Mouse (Mus musculus): ENCODE results near the gene Lrrc4b. TPM values are rescaled to one million over a fixed set of nuclear protein-coding genes. Genes with fewer than 3 reads are reported as not detected.

Lrrc4b gene
- polyA plus RNA-seq, 1 experiment from 2014 or later, result 0.98 TPM

GRCm38 (mm10) chr7:44453256-44453655, 24.4 kb downstream of the Lrrc4b start:
- no peaks in the 10 kb centered on the region for H3K36me3 ChIP-seq
- 3% methylated on average over 3 of the region's 3 CpGs for WGBS

GRCm38 (mm10) chr7:44456302-44456701, 27.5 kb downstream of the Lrrc4b start:
- no peaks in the 10 kb centered on the region for H3K36me3 ChIP-seq
- WGBS, result 91% methylated on average over 1 of the region's 1 CpGs
- no peak overlapping the region for H3K9ac ChIP-seq (replicated peaks)
- no peak overlapping the region for H3K27ac ChIP-seq
- no peaks in the 10 kb centered on the region for H3K9me3 ChIP-seq
- no peak overlapping the region for H3K4me3 ChIP-seq (replicated peaks)
- no peak overlapping the region for H3K4me2 ChIP-seq
- H3K27me3 ChIP-seq, result peaks cover 58% of the 10 kb centered on the region
- H3K4me1 ChIP-seq (replicated peaks), result no peaks in the 10 kb centered on the region
- no peak for ATAC-seq (ENCODE audit: insufficient number of reproducible peaks, insufficient read depth, low FRiP score, low TSS enrichment, low read depth)

More at GRCm38 (mm10) chr7:44453256-44453655, 24.4 kb downstream of the Lrrc4b start:
- Histone ChIP-seq H3K9me3 (no peaks in the 10 kb centered on the region), H3K4me1 (replicated peaks) (no peaks in the 10 kb centered on the region), H3K4me3 (replicated peaks) (no peak overlapping the region), H3K27me3 (peaks cover 49% of the 10 kb centered on the region), H3K4me2 (no peak overlapping the region), H3K27ac (no peak overlapping the region), H3K9ac (replicated peaks) (no peak overlapping the region)
- no peak for ATAC-seq (ENCODE audit: insufficient number of reproducible peaks, insufficient read depth, low FRiP score, low TSS enrichment, low read depth)

GRCm38 (mm10) chr7:44460067-44460466, 31.2 kb downstream of the Lrrc4b start:
- Histone ChIP-seq H3K9me3 (no peaks in the 10 kb centered on the region), H3K4me2 (no peak overlapping the region), H3K27me3 (peaks cover 68% of the 10 kb centered on the region), H3K4me3 (replicated peaks) (no peak overlapping the region), H3K9ac (replicated peaks) (no peak overlapping the region), H3K4me1 (replicated peaks) (peaks cover 17% of the 10 kb centered on the region), H3K36me3 (no peaks in the 10 kb centered on the region), H3K27ac (no peak overlapping the region)
- 71% methylated on average over 6 of the region's 6 CpGs for WGBS
- ATAC-seq (ENCODE audit: insufficient number of reproducible peaks, insufficient read depth, low FRiP score, low TSS enrichment, low read depth), result no peak

GRCm38 (mm10) chr7:44460767-44461502, 32.1 kb downstream of the Lrrc4b start:
- H3K9ac ChIP-seq (replicated peaks), result no peak overlapping the region
- ATAC-seq (ENCODE audit: insufficient number of reproducible peaks, insufficient read depth, low FRiP score, low TSS enrichment, low read depth), result no peak
- 70% methylated on average over 31 of the region's 31 CpGs for WGBS
- peaks cover 17% of the 10 kb centered on the region for H3K4me1 ChIP-seq (replicated peaks)
- no peak overlapping the region for H3K4me2 ChIP-seq
- H3K9me3 ChIP-seq, result no peaks in the 10 kb centered on the region
- H3K27me3 ChIP-seq, result peaks cover 75% of the 10 kb centered on the region
- H3K36me3 ChIP-seq, result no peaks in the 10 kb centered on the region
- no peak overlapping the region for H3K4me3 ChIP-seq (replicated peaks)
- H3K27ac ChIP-seq, result no peak overlapping the region

GRCm38 (mm10) chr7:44461503-44462217, 32.8 kb downstream of the Lrrc4b start:
- peak overlapping the region; percentile 40 for H3K4me3 ChIP-seq (replicated peaks)
- peaks cover 17% of the 10 kb centered on the region for H3K4me1 ChIP-seq (replicated peaks)
- no peak for ATAC-seq (ENCODE audit: insufficient number of reproducible peaks, insufficient read depth, low FRiP score, low TSS enrichment, low read depth)
- peak overlapping the region; percentile 63 for H3K4me2 ChIP-seq
- peaks cover 75% of the 10 kb centered on the region for H3K27me3 ChIP-seq
- no peak overlapping the region for H3K27ac ChIP-seq
- 56% methylated on average over 57 of the region's 57 CpGs for WGBS
- H3K9ac ChIP-seq (replicated peaks), result no peak overlapping the region
- no peaks in the 10 kb centered on the region for H3K9me3 ChIP-seq
- H3K36me3 ChIP-seq, result no peaks in the 10 kb centered on the region

- H3K4me3 ChIP-seq (replicated peaks), result peak overlapping the region; percentile 40
- ATAC-seq (ENCODE audit: insufficient number of reproducible peaks, insufficient read depth, low FRiP score, low TSS enrichment, low read depth), result no peak
- H3K36me3 ChIP-seq, result no peaks in the 10 kb centered on the region
- peaks cover 17% of the 10 kb centered on the region for H3K4me1 ChIP-seq (replicated peaks)
- H3K4me2 ChIP-seq, result peak overlapping the region; percentile 63
- peak overlapping the region; percentile 52; the same call in 1 of the 2 replicates for H3K9ac ChIP-seq (replicated peaks)
- no peak overlapping the region for H3K27ac ChIP-seq
- no peaks in the 10 kb centered on the region for H3K9me3 ChIP-seq
- peaks cover 73% of the 10 kb centered on the region for H3K27me3 ChIP-seq
- WGBS, result 10% methylated on average over 77 of the region's 77 CpGs
These were observed 33.6 kb downstream of the Lrrc4b start for GRCm38 (mm10) chr7:44462218-44463055.

GRCm38 (mm10) chr7:44463056-44463425, 34.2 kb downstream of the Lrrc4b start:
- no peaks in the 10 kb centered on the region for H3K36me3 ChIP-seq
- H3K4me3 ChIP-seq (replicated peaks), result peak overlapping the region; percentile 40; the same call in 1 of the 2 replicates
- 18% methylated on average over 8 of the region's 8 CpGs for WGBS
- H3K27ac ChIP-seq, result no peak overlapping the region
- H3K9me3 ChIP-seq, result no peaks in the 10 kb centered on the region
- H3K4me1 ChIP-seq (replicated peaks), result peaks cover 17% of the 10 kb centered on the region
- peaks cover 70% of the 10 kb centered on the region for H3K27me3 ChIP-seq
- H3K4me2 ChIP-seq, result peak overlapping the region; percentile 63
- H3K9ac ChIP-seq (replicated peaks), result no peak overlapping the region
- no peak for ATAC-seq (ENCODE audit: insufficient number of reproducible peaks, insufficient read depth, low FRiP score, low TSS enrichment, low read depth)

- Histone ChIP-seq H3K36me3 (no peaks in the 10 kb centered on the region), H3K27me3 (peaks cover 69% of the 10 kb centered on the region), H3K4me1 (replicated peaks) (peaks cover 22% of the 10 kb centered on the region), H3K4me3 (replicated peaks) (no peak overlapping the region), H3K4me2 (no peak overlapping the region), H3K9ac (replicated peaks) (no peak overlapping the region), H3K27ac (no peak overlapping the region), H3K9me3 (no peaks in the 10 kb centered on the region)
- WGBS, result 79% methylated on average over 10 of the region's 10 CpGs
- ATAC-seq (ENCODE audit: insufficient number of reproducible peaks, insufficient read depth, low FRiP score, low TSS enrichment, low read depth), result no peak
These were observed 34.9 kb downstream of the Lrrc4b start for GRCm38 (mm10) chr7:44463556-44464225.

- no peak overlapping the region; the same call in 1 of the 2 replicates for H3K9ac ChIP-seq (replicated peaks)
- H3K27me3 ChIP-seq, result peaks cover 61% of the 10 kb centered on the region
- no peaks in the 10 kb centered on the region for H3K9me3 ChIP-seq
- H3K4me3 ChIP-seq (replicated peaks), result no peak overlapping the region
- 30% methylated on average over 4 of the region's 4 CpGs for WGBS
- no peak overlapping the region for H3K27ac ChIP-seq
- H3K4me2 ChIP-seq, result no peak overlapping the region
- no peak for ATAC-seq (ENCODE audit: insufficient number of reproducible peaks, insufficient read depth, low FRiP score, low TSS enrichment, low read depth)
- H3K4me1 ChIP-seq (replicated peaks), result peaks cover 26% of the 10 kb centered on the region
- no peaks in the 10 kb centered on the region for H3K36me3 ChIP-seq
These were observed 35.7 kb downstream of the Lrrc4b start for GRCm38 (mm10) chr7:44464511-44464910.

GRCm38 (mm10) chr7:44465111-44465510, 36.3 kb downstream of the Lrrc4b start, which contains the start of gene Aspdh:
Gene Aspdh, plus strand, starts transcription at chr7:44465391.
- H3K4me3 ChIP-seq (replicated peaks), result no peak within 1 kb of the TSS
- no peaks in the 10 kb centered on the region for H3K9me3 ChIP-seq
- H3K27ac ChIP-seq, result no peak within 1 kb of the TSS
- peaks cover 26% of the 10 kb centered on the region for H3K4me1 ChIP-seq (replicated peaks)
- no peak for ATAC-seq (ENCODE audit: insufficient number of reproducible peaks, insufficient read depth, low FRiP score, low TSS enrichment, low read depth)
- H3K27me3 ChIP-seq, result peaks cover 55% of the 10 kb centered on the region
- 53% methylated on average over 2 of the region's 2 CpGs for WGBS
- H3K36me3 ChIP-seq, result no peaks in the 10 kb centered on the region
- no peak within 1 kb of the TSS; the same call in 1 of the 2 replicates for H3K9ac ChIP-seq (replicated peaks)
- no peak within 1 kb of the TSS for H3K4me2 ChIP-seq

Data from limb, embryonic 12.5 days (tissue).